Mouse (Mus musculus): ENCODE results near the gene Shcbp1l.
"Not testable (repeated sequence)": the region's sequence is repeated elsewhere in the genome, so short reads cannot be mapped to it uniquely, and the experiment has no call there.

Shcbp1l gene

GRCm38 (mm10) chr1:153424770-153425584 lies at the start of gene Shcbp1l:
Gene Shcbp1l (plus strand): TSS chr1:153425162.
- peak; percentile 84 for DNase-seq

GRCm38 (mm10) chr1:153376446-153376845 lies 48.5 kb upstream of the Shcbp1l start:
- DNase-seq = no peak

DNA sequence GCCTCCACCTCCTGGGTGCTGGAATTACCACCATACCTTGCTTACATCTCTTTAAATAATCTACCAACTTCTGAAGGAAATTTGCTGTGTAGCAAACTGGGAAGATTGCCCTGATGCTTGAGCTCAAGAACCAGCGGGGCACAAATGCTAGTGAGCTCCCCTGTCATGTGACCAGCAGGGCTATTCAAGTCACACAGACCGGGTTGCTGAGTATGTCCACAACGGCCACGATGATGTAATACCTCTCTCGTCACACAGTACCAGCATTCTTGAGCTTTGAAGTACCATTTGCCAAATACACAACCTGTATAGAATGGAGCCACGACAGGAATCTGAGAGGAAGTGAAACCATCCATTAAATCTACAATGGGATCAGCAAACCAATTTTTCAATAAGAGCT lies 46.4 kb upstream of the Shcbp1l start:
- DNase-seq = no peak

GRCm38 (mm10) chr1:153379832-153380231 lies 45.1 kb upstream of the Shcbp1l start:
- peak; percentile 51 for DNase-seq

- DNase-seq = no peak
Observed at GRCm38 (mm10) chr1:153380746-153381282, 44.1 kb upstream of the Shcbp1l start.

DNA sequence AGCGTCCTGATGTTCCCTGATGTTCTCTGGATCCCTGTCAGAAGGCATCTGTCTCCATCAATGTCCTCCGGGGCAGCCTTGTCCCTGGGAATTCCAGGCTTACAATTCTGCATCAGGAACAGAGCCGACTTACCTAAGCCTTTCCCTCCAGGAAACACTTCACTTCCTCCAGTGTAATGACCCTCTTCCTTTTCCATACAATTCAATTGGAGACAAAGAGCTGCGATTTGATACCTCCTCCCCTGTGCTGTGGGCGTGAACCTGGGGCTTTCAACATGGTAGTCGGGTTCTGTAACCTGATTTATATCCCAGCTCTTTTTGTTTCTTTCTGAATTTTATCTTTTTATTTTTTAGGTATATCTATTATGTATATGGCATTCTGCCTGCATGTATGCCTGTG lies 39.9 kb upstream of the Shcbp1l start:
- no peak for DNase-seq

- DNase-seq = not testable (repeated sequence)
Observed at GRCm38 (mm10) chr1:153385661-153386060, 39.3 kb upstream of the Shcbp1l start.

- DNase-seq = peak; percentile 79
Observed at GRCm38 (mm10) chr1:153386271-153387069, 38.5 kb upstream of the Shcbp1l start.

DNA sequence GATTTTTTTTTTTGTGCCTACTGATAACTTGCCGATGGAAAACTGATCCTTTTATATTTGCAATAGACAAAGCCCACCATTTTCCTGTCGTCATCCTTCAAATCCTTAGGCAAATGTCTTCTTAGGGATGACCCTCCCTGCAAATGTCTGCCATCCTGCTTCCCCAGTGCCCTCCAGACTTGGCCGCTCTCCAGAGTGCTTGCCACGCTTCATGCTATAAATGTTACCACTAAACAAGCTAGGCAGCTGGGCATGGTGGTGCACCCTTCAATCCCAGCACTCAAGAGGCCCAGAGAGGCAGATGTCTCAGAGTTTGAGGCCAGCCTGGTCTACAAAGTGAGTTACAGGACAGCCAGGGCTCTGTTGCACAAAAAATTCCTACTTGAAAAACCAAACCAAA lies 29.3 kb upstream of the Shcbp1l start:
- DNase-seq = not testable (repeated sequence)

- peak; percentile 68 for DNase-seq
Observed at GRCm38 (mm10) chr1:153401765-153402164, 23.2 kb upstream of the Shcbp1l start.

- DNase-seq = not testable (repeated sequence)
Observed at GRCm38 (mm10) chr1:153407641-153408040, 17.3 kb upstream of the Shcbp1l start.

- DNase-seq = not testable (repeated sequence)
Observed at GRCm38 (mm10) chr1:153408296-153408695, 16.7 kb upstream of the Shcbp1l start.

DNA sequence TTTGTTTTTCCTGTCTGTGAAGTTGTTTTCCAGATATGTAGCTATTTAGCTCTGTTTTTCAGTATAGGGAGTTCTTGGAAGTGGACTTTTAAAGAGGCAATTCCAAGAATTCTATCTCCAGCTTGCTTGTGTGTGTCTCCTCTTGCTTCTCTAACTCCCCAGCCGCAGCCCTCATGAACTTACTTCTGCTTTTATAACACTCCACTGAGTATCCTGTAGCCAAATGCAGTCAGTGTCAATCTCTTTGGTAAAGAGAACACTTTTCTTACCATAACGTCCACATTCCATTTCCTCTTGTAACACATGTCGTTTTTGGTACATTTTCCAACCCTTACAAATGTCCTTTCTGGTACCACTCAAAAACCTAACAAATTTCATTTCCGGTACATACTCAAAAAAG lies 14.0 kb upstream of the Shcbp1l start:
- not testable (repeated sequence) for DNase-seq

- DNase-seq = no peak
Observed at GRCm38 (mm10) chr1:153411723-153412122, 13.2 kb upstream of the Shcbp1l start.

DNA sequence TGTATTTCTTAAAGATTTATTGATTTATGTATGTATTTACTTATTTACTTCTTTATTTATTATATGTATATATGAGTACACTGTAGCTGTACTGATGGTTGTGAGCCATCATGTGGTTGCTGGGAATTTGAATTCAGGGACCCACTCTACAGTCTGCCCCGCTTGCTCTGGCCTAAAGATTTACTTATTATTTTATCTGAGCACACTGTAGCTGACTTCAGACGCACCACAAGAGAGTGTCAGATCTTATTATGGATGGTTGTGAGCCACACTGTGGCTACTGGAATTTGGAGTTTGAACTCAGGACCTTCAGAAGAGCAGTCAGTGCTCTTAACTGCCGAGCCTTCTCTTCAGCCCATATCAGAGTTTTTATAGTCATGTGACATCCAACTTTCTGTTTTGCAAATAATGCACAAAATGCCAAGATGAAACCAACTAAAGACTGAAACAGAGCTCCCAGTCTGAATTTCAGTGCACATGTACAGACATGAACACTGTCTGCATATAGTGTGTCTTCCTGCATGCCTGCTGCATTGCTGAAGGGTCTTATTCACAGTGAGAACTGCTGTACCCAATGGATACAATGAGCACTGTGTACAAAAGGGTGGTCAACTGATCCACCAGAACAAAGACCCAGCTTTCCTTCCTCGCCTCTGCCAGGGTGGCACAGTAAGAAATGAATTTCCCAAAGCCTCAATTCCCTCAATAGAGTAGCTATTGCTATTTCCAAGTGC lies 12.1 kb upstream of the Shcbp1l start:
- DNase-seq = not testable (repeated sequence)

DNA sequence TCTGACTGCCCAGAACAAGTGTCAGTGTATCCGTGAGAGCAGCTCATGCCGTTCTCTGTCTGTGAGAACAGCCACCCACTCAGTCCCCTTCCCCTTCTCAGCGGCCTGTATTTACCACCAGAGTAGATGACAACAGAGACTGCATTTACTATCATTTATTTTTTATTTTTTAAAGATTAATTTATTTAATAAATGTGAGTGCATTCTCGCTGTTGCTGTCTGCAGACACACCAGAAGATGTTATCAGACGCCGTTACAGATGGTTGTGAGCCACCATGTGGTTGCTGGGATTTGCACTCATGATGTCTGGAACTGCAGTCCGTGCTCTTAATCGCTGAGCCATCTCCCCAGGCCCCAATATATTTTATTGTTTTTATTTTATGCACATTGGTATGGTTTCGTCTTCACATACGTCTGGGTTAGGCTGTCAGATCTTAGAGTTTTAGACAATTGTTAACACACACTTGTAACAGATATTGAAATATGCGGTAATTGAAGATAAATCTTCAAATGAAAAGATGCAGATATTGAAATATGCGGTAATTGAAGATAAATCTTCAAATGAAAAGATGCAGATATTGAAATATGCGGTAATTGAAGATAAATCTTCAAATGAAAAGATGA lies 11.5 kb upstream of the Shcbp1l start:
- peak; percentile 66 for DNase-seq

DNA sequence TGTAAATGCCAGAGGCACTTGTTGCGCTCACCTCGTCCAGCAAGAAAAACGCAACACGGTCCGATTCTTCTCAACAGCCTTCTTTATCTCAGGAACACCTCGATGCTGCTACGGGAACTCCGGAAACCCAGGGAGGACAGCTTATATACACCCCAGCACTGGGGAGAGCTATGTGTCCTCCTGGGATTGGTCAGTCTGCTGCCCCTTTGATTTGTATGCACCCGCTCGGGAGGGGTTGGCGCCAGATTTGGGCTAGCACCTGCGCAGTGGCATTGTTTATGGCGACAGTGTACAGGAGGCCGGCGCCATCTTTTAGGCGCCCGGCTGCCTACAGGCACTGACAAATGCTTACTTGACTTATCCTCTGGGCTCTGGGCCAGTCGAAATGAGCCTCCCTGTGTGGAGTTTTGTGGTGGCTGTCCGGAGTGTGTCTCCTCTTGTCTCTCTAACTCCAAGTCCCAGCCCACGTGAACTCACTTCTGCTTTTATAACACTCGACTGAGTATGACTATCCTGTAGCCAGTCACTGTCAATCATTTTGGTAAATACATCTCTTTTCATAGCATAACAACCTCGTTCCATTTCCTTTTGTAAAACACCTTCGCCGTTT lies 10.7 kb upstream of the Shcbp1l start:
- DNase-seq = peak; percentile 97

- DNase-seq = peak; percentile 82
Observed at GRCm38 (mm10) chr1:153414962-153415361, 10.0 kb upstream of the Shcbp1l start.

GRCm38 (mm10) chr1:153415742-153416141 lies 9.2 kb upstream of the Shcbp1l start:
- not testable (repeated sequence) for DNase-seq

GRCm38 (mm10) chr1:153416271-153416832 lies 8.6 kb upstream of the Shcbp1l start:
- DNase-seq = not testable (repeated sequence)

GRCm38 (mm10) chr1:153417805-153418204 lies 7.2 kb upstream of the Shcbp1l start:
- DNase-seq = not testable (repeated sequence)

GRCm38 (mm10) chr1:153424271-153424670 lies 691 bp upstream of the Shcbp1l start:
- peak; percentile 11 for DNase-seq
